Mouse (Mus musculus): ENCODE measurements around the gene Prpf3. TPM values are rescaled to one million over a fixed set of nuclear protein-coding genes. Genes with fewer than 3 reads are reported as not detected.
A peak's percentile ranks its signal among the peaks of the same experiment; 100 is the strongest.
"Not testable (repeated sequence)": the region's sequence is repeated elsewhere in the genome, so short reads cannot be mapped to it uniquely, and the experiment has no call there.

Gene Prpf3
- polyA plus RNA-seq, 1 experiment from 2014 or later = 35.7 TPM

- Histone ChIP-seq H3K4me2 (replicated peaks) (no peak overlapping the region), H3K4me1 (replicated peaks; ENCODE audit: control insufficient read depth, insufficient read depth, low read length) (no peaks in the 10 kb centered on the region), H3K27ac (no peak overlapping the region), H3K4me3 (replicated peaks; ENCODE audit: low read length) (no peak overlapping the region), H3K9me3 (ENCODE audit: control insufficient read depth, low read length) (no peaks in the 10 kb centered on the region), H3K27me3 (ENCODE audit: control insufficient read depth, insufficient read depth, low read length) (no peaks in the 10 kb centered on the region), H3K36me3 (replicated peaks; ENCODE audit: control insufficient read depth, insufficient read depth) (peaks cover 38% of the 10 kb centered on the region), H3K9ac (no peak overlapping the region)
- 92% methylated on average over 5 of the region's 5 CpGs for WGBS
- ATAC-seq (ENCODE audit: low FRiP score) (no peak), DNase-seq (ENCODE audit: low spot score) (no peak)
Measured at GRCm38 (mm10) chr3:95865050-95865449, 9.4 kb upstream of the Prpf3 start.

- ATAC-seq (ENCODE audit: low FRiP score) (no peak), DNase-seq (ENCODE audit: low spot score) (no peak)
- Histone ChIP-seq H3K27me3 (ENCODE audit: control insufficient read depth, insufficient read depth, low read length) (no peaks in the 10 kb centered on the region), H3K9ac (no peak overlapping the region), H3K4me2 (replicated peaks) (no peak overlapping the region), H3K4me1 (replicated peaks; ENCODE audit: control insufficient read depth, insufficient read depth, low read length) (no peaks in the 10 kb centered on the region), H3K27ac (no peak overlapping the region), H3K36me3 (replicated peaks; ENCODE audit: control insufficient read depth, insufficient read depth) (peaks cover 30% of the 10 kb centered on the region; the same call in 1 of the 2 replicates), H3K9me3 (ENCODE audit: control insufficient read depth, low read length) (no peaks in the 10 kb centered on the region), H3K4me3 (replicated peaks; ENCODE audit: low read length) (no peak overlapping the region)
- WGBS = 87% methylated on average over 7 of the region's 7 CpGs
Measured at GRCm38 (mm10) chr3:95863578-95863977, 7.9 kb upstream of the Prpf3 start.

GRCm38 (mm10) chr3:95861796-95862195, 6.1 kb upstream of the Prpf3 start:
- ATAC-seq (ENCODE audit: low FRiP score) = peak; percentile 57
- H3K4me3 ChIP-seq (replicated peaks; ENCODE audit: low read length) = no peak overlapping the region
- no peak overlapping the region for H3K27ac ChIP-seq
- peaks cover 17% of the 10 kb centered on the region; the same call in 1 of the 2 replicates for H3K36me3 ChIP-seq (replicated peaks; ENCODE audit: control insufficient read depth, insufficient read depth)
- DNase-seq (ENCODE audit: low spot score) = peak; percentile 78
- no peaks in the 10 kb centered on the region for H3K27me3 ChIP-seq (ENCODE audit: control insufficient read depth, insufficient read depth, low read length)
- no peak overlapping the region for H3K9ac ChIP-seq
- no peak overlapping the region for H3K4me2 ChIP-seq (replicated peaks)
- no peaks in the 10 kb centered on the region for H3K9me3 ChIP-seq (ENCODE audit: control insufficient read depth, low read length)
- WGBS = 34% methylated on average over 2 of the region's 2 CpGs
- H3K4me1 ChIP-seq (replicated peaks; ENCODE audit: control insufficient read depth, insufficient read depth, low read length) = no peaks in the 10 kb centered on the region

- ATAC-seq (ENCODE audit: low FRiP score) (no peak), DNase-seq (ENCODE audit: low spot score) (no peak)
- Histone ChIP-seq H3K4me1 (replicated peaks; ENCODE audit: control insufficient read depth, insufficient read depth, low read length) (0 out of 2 replicates have a peak, but pooled peaks cover 1% of the 10 kb centered on the region), H3K27me3 (ENCODE audit: control insufficient read depth, insufficient read depth, low read length) (no peaks in the 10 kb centered on the region), H3K9ac (no peak overlapping the region), H3K9me3 (ENCODE audit: control insufficient read depth, low read length) (no peaks in the 10 kb centered on the region), H3K4me3 (replicated peaks; ENCODE audit: low read length) (no peak overlapping the region), H3K36me3 (replicated peaks; ENCODE audit: control insufficient read depth, insufficient read depth) (peaks cover 16% of the 10 kb centered on the region; the same call in 1 of the 2 replicates), H3K27ac (no peak overlapping the region), H3K4me2 (replicated peaks) (no peak overlapping the region)
- 76% methylated on average over 10 of the region's 10 CpGs for WGBS
Measured at GRCm38 (mm10) chr3:95861216-95861615, 5.5 kb upstream of the Prpf3 start.

- WGBS = 83% methylated on average over 3 of the region's 3 CpGs
- DNase-seq (ENCODE audit: low spot score) = no peak
- Histone ChIP-seq H3K4me1 (replicated peaks; ENCODE audit: control insufficient read depth, insufficient read depth, low read length) (0 out of 2 replicates have a peak, but pooled peaks cover 3% of the 10 kb centered on the region), H3K27me3 (ENCODE audit: control insufficient read depth, insufficient read depth, low read length) (no peaks in the 10 kb centered on the region), H3K4me2 (replicated peaks) (no peak overlapping the region), H3K27ac (no peak overlapping the region), H3K9ac (no peak overlapping the region), H3K36me3 (replicated peaks; ENCODE audit: control insufficient read depth, insufficient read depth) (peaks cover 13% of the 10 kb centered on the region; the same call in 1 of the 2 replicates), H3K9me3 (ENCODE audit: control insufficient read depth, low read length) (no peaks in the 10 kb centered on the region), H3K4me3 (replicated peaks; ENCODE audit: low read length) (no peak overlapping the region)
- ATAC-seq (ENCODE audit: low FRiP score) = no peak
Measured at GRCm38 (mm10) chr3:95860323-95860722, 4.6 kb upstream of the Prpf3 start.

GRCm38 (mm10) chr3:95858278-95858677, 2.6 kb upstream of the Prpf3 start:
- not testable (repeated sequence) for H3K9ac ChIP-seq; ATAC-seq (ENCODE audit: low FRiP score); H3K27me3 ChIP-seq (ENCODE audit: control insufficient read depth, insufficient read depth, low read length); H3K27ac ChIP-seq; H3K36me3 ChIP-seq (replicated peaks; ENCODE audit: control insufficient read depth, insufficient read depth); H3K9me3 ChIP-seq (ENCODE audit: control insufficient read depth, low read length); DNase-seq (ENCODE audit: low spot score); H3K4me3 ChIP-seq (replicated peaks; ENCODE audit: low read length); H3K4me2 ChIP-seq (replicated peaks)
- peaks cover 11% of the 10 kb centered on the region for H3K4me1 ChIP-seq (replicated peaks; ENCODE audit: control insufficient read depth, insufficient read depth, low read length)
- WGBS = 94% methylated on average over 3 of the region's 3 CpGs

- 78% methylated on average over 1 of the region's 1 CpGs for WGBS
- not testable (repeated sequence) for ATAC-seq (ENCODE audit: low FRiP score)
Measured at GRCm38 (mm10) chr3:95857050-95857449, 1.4 kb upstream of the Prpf3 start.

GRCm38 (mm10) chr3:95856115-95856514, 430 bp upstream of the Prpf3 start:
- WGBS = 30% methylated on average over 7 of the region's 7 CpGs
- Histone ChIP-seq H3K27me3 (ENCODE audit: control insufficient read depth, insufficient read depth, low read length) (no peaks in the 10 kb centered on the region), H3K36me3 (replicated peaks; ENCODE audit: control insufficient read depth, insufficient read depth) (peaks cover 23% of the 10 kb centered on the region), H3K9me3 (ENCODE audit: control insufficient read depth, low read length) (no peaks in the 10 kb centered on the region), H3K4me2 (replicated peaks) (peak overlapping the region; percentile 56), H3K4me3 (replicated peaks; ENCODE audit: low read length) (peak overlapping the region; percentile 84), H3K4me1 (replicated peaks; ENCODE audit: control insufficient read depth, insufficient read depth, low read length) (peaks cover 11% of the 10 kb centered on the region), H3K27ac (peak overlapping the region; percentile 40; the same call in 1 of the 2 replicates), H3K9ac (peak overlapping the region; percentile 71)
- no peak for DNase-seq (ENCODE audit: low spot score)
- ATAC-seq (ENCODE audit: low FRiP score) = peak; percentile 18; the same call in 1 of the 2 replicates

More at GRCm38 (mm10) chr3:95857050-95857449, 1.4 kb upstream of the Prpf3 start:
- not testable (repeated sequence) for H3K9me3 ChIP-seq (ENCODE audit: control insufficient read depth, low read length); H3K4me3 ChIP-seq (replicated peaks; ENCODE audit: low read length); H3K27me3 ChIP-seq (ENCODE audit: control insufficient read depth, insufficient read depth, low read length); DNase-seq (ENCODE audit: low spot score); H3K4me2 ChIP-seq (replicated peaks); H3K27ac ChIP-seq; H3K9ac ChIP-seq
- H3K4me1 ChIP-seq (replicated peaks; ENCODE audit: control insufficient read depth, insufficient read depth, low read length) = peaks cover 11% of the 10 kb centered on the region
- H3K36me3 ChIP-seq (replicated peaks; ENCODE audit: control insufficient read depth, insufficient read depth) = peaks cover 16% of the 10 kb centered on the region

GRCm38 (mm10) chr3:95851317-95851716, 4.4 kb downstream of the Prpf3 start:
- Histone ChIP-seq H3K27ac (no peak overlapping the region), H3K4me1 (replicated peaks; ENCODE audit: control insufficient read depth, insufficient read depth, low read length) (peaks cover 11% of the 10 kb centered on the region), H3K4me3 (replicated peaks; ENCODE audit: low read length) (no peak overlapping the region), H3K9me3 (ENCODE audit: control insufficient read depth, low read length) (no peaks in the 10 kb centered on the region), H3K4me2 (replicated peaks) (no peak overlapping the region), H3K27me3 (ENCODE audit: control insufficient read depth, insufficient read depth, low read length) (no peaks in the 10 kb centered on the region), H3K9ac (no peak overlapping the region), H3K36me3 (replicated peaks; ENCODE audit: control insufficient read depth, insufficient read depth) (peaks cover 71% of the 10 kb centered on the region)
- no peak for DNase-seq (ENCODE audit: low spot score)
- WGBS = 98% methylated on average over 8 of the region's 8 CpGs
- no peak for ATAC-seq (ENCODE audit: low FRiP score)

GRCm38 (mm10) chr3:95850611-95851010, 5.1 kb downstream of the Prpf3 start:
- no peak for ATAC-seq (ENCODE audit: low FRiP score)
- WGBS = 87% methylated on average over 4 of the region's 4 CpGs

More at GRCm38 (mm10) chr3:95850611-95851010, 5.1 kb downstream of the Prpf3 start:
- H3K4me1 ChIP-seq (replicated peaks; ENCODE audit: control insufficient read depth, insufficient read depth, low read length) = peaks cover 8% of the 10 kb centered on the region
- no peak overlapping the region for H3K4me2 ChIP-seq (replicated peaks)
- no peaks in the 10 kb centered on the region for H3K27me3 ChIP-seq (ENCODE audit: control insufficient read depth, insufficient read depth, low read length)
- H3K9me3 ChIP-seq (ENCODE audit: control insufficient read depth, low read length) = no peaks in the 10 kb centered on the region
- H3K4me3 ChIP-seq (replicated peaks; ENCODE audit: low read length) = no peak overlapping the region
- no peak overlapping the region for H3K27ac ChIP-seq
- peaks cover 78% of the 10 kb centered on the region for H3K36me3 ChIP-seq (replicated peaks; ENCODE audit: control insufficient read depth, insufficient read depth)
- H3K9ac ChIP-seq = no peak overlapping the region
- no peak for DNase-seq (ENCODE audit: low spot score)
